Mouse (Mus musculus) liver, adult 2 months (tissue): ENCODE measurements around the gene Stt3b.

ENCODE experiments used
- CTCF ChIP-seq: fragments of 200-500 bp; IDR thresholded peaks from 2 replicates; pipeline ENCODE4 v1.5.1; 2011; ENCODE audit warnings: low read depth, low read length, control low read depth
- POLR2A ChIP-seq: fragments of 200-500 bp; IDR thresholded peaks from 2 replicates; pipeline ENCODE4 v1.6.1; 2011; ENCODE audit warnings: low read length, control low read depth; ENCODE audit not compliant: insufficient read depth; ENCODE audit errors: extremely low read depth

DNA sequence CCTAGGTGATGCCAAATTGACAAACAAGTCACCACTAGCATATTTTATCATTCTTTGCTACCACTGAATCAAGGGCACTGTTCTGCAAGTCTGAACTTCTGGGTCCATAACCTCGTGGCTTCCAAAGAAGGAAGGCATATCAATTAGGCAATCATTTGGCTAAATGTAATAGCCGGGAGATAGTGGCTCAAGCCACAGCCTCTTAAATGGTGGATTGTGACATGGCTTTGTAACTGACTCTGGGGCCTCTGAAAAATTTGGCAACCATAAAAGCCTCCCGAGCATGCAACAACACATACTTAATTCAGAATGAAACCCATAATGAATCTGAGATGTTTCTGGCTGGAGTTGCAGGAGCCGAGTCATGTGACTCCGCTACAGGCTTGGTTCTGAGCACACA lies 6.8 kb upstream of the Stt3b start:
- TF ChIP-seq POLR2A (no peak), CTCF (no peak)
